Mouse (Mus musculus): ENCODE measurements at regions not wholly inside any gene's neighbourhood (a gene's known extent, or its start where the extent isn't known, plus 50 kb on each side); places are given as distances from the start of the nearest gene placed in this dataset.
A peak's percentile ranks its signal among the peaks of the same experiment; 100 is the strongest.

- H3K4me1 ChIP-seq = no peaks in the 10 kb centered on the region
- H3K9me3 ChIP-seq (replicated peaks) = no peaks in the 10 kb centered on the region
- no peaks in the 10 kb centered on the region for H3K36me3 ChIP-seq
- no peaks in the 10 kb centered on the region for H3K27me3 ChIP-seq (ENCODE audit: low read depth, poor library complexity, severe bottlenecking)
- DNase-seq (ENCODE audit: low spot score) = peak; percentile 40
- no peak overlapping the region for H3K4me3 ChIP-seq
- no peak overlapping the region for H3K27ac ChIP-seq (replicated peaks)
- 61% methylated on average over 4 of the region's 4 CpGs for WGBS
These were observed 68.7 kb upstream of the E2f7 start for GRCm38 (mm10) chr10:110676503-110676902.

Data from midbrain, embryonic 10.5 days (tissue).